Mouse (Mus musculus): ENCODE data around the gene Trp53i11. TPM values are rescaled to one million over a fixed set of nuclear protein-coding genes. Genes with fewer than 3 reads are reported as not detected.

The Trp53i11 gene
- 0.48 TPM for polyA plus RNA-seq (2014; fragmentation: Illumina TruSeq; extraction: RNeasy Lipid Tissue Mini Kit (QIAGEN cat#74804); ENCODE audit: low replicate concordance)

GRCm38 (mm10) chr2:93187323-93187996 lies at the start of gene Trp53i11:
Gene Trp53i11 (plus strand): TSS chr2:93187548.

Other genes starting within 250 kb of the Trp53i11 start
- 0.22 TPM for gene Prdm11, start 141.4 kb upstream of the Trp53i11 start, polyA plus RNA-seq (2014; fragmentation: Illumina TruSeq; extraction: RNeasy Lipid Tissue Mini Kit (QIAGEN cat#74804); ENCODE audit: low replicate concordance)
- 1.3 TPM for gene Tspan18, start 147.0 kb downstream of the Trp53i11 start, polyA plus RNA-seq (2014; fragmentation: Illumina TruSeq; extraction: RNeasy Lipid Tissue Mini Kit (QIAGEN cat#74804); ENCODE audit: low replicate concordance)

All from small intestine, adult 10 weeks (tissue).